Mouse (Mus musculus): ENCODE measurements around the gene Nudt8.

The Nudt8 gene

DNA sequence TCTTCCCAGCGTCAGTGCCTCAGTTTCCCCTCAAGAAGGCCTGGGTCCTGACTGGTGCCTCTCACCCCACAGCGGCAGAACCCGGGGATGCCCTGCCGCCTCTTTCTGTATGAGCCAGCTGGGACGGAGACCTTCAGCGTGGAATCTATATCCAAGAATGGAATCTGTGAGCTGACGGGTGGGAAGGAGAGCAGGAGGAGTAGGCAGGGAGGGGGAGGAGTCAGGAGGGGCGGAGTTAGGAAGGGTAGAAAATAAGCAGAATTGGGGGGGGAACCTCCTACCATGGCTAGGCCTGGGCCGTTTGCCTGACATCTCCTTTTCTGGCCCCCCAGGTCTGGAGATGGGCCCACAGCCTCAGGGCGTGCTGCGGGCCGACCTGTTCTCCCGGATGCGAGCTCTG, 12.3 kb upstream of the Nudt8 start:
- no peak for DNase-seq (ENCODE audit: low spot score)

DNA sequence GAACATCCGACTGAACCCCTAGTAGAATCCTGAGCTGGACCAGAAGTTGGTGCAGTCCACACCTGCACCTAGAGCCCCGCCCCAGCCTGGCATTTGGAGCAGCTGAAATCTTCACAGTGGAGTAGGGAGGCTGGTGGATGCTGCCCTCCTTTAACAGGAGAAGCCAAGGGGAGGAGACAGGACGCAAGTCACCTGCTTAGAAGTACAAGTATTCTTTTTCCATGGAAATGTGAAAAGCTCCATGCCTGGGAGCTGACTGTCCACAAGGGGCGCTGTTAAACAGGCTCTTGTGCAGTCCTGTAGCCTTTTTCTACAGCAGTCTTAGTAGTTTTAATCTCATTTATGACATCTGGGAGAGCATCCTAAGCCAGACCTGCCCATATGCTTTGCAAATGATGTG, 11.6 kb upstream of the Nudt8 start:
- DNase-seq (ENCODE audit: low spot score), result no peak

DNA sequence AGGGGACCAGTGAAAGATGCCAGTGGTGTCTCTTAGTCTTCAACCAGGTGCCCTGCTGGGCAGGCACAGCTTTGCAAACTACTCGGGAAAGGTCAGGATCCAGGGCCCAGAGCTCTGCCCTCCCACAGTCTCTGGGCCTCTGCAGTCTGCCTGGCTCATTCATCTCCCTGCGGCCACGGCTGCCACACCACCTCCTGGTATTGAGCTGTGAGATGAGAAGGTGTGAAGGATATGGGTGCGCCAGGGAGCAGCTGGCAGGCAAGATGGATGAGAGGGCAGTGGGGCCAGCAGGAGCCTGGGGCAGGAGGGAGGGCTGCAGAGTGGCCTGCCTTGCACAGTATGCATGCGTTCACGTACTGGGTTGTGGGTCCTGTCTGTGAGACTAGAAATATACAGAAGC, 9.6 kb upstream of the Nudt8 start:
- DNase-seq (ENCODE audit: low spot score), result no peak

DNA sequence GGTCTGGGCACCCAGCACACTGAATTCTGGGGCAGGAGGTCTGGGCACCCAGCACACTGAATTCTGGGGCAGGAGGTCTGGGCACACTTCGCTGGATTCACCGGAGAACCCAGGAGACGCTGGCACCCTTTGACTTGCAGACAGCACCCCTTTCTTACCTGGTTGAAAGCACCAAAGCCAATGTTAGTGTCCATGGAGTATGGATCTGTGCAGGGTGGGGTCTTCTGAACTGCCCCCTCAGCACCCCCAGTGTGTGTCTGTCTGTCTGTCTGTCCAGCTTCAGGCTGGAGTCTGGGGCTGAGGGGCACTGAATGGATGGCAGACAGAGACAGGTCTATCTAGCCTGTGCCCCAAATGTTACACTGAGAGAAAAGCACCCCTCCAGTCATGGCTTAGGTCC, 8.8 kb upstream of the Nudt8 start:
- no peak for DNase-seq (ENCODE audit: low spot score)

DNA sequence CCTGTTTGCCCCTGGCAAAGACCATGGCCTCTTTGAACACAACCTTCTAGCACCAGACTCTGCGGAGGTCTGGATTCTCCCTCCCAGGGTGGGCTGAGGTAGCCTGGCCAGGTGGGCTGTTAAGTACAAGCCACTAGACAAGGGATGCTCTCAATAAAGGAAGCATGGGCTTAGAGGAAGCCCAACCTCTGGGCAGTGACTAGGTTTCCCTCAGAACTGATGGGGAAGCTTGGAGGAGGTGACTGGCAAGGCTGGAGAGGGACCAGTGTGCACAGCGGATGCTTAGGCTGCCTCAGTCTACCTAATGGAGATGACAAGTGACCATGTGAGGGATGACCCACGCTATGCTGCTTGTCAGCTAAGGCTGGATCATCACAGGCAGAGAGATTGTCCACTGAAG, 8.4 kb upstream of the Nudt8 start:
- no peak for DNase-seq (ENCODE audit: low spot score)

DNA sequence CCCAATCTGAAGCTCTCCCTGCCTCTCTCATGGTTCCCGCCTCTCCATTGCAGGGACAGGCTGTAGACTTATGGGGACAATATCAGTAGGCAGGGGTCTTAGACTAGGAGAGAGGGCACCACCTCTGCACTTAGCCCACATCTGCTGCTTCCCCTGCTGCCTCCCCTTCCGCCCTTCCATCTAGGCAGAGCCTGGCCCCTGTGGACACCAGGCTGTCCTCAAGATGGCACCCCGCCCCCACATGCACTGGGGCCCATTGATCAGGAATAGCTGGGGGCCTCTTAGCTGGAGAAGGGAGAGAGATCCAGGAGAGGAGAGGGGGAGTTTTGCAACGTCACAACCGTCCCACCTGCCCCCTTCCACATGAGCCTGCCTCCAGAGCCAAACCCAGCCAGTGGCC, 8.0 kb upstream of the Nudt8 start, which contains the start of gene Tbx10:
Gene Tbx10 (plus strand): TSS at position 337 of the 400 bp plus-strand sequence.
- DNase-seq (ENCODE audit: low spot score), result no peak

DNA sequence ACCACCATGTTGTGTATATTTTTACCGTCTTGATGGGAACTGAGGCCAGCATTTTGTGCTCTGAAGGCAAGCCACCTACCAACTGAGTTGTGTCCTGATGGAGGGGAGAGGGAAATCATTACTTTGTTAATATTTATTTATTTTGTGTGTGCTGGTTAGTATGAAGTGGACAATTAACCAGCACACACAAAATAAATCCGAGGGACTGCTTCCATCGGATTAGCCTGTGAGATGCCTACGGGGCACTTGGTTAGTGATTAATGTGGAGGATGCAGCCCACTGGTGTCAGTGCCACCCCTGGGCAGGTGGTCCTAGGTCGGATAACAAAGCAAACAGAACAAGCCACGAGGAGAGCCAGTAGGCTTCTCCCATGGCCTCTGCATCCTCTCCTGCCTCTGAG, 5.4 kb upstream of the Nudt8 start:
- DNase-seq (ENCODE audit: low spot score), result no peak

DNA sequence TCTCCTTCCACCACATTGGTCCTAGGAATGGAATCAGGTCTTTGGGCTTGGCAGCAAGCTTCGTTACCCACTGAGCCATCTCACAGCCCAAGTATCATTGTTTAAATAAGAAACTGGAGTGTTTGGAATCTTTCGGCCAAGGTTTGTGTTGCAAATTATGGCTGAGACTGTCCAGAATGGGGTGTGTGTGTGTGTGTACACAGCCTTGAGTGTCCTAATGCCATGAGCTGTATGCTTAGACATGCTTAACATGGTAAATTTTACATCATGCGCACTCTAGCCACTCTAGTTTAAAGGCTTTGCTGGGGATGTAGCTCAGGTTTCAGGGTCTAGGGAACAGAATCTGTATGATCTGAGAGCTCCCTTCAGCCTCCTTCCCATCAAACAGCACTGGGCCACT, 4.9 kb upstream of the Nudt8 start:
- no peak for DNase-seq (ENCODE audit: low spot score)

DNA sequence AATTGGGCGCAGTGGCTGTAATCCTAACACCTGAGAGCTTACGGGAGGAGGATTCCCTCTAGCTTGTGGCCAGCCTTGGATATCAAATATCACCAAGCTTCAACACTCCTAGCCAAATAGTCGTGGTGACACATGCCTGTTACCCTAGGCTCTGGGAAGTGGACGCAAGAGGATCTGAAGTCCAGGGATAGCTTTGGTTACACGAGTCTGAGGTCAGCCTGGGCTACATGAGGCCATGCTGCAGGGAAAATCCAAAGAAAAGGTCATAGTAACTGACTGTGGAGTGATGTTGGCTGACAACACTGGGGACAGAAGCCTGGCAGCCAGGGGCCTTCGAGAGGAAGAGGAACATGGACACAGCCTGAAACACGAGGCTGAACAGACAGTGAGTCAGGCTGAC, 4.3 kb upstream of the Nudt8 start:
- DNase-seq (ENCODE audit: low spot score), result no peak

DNA sequence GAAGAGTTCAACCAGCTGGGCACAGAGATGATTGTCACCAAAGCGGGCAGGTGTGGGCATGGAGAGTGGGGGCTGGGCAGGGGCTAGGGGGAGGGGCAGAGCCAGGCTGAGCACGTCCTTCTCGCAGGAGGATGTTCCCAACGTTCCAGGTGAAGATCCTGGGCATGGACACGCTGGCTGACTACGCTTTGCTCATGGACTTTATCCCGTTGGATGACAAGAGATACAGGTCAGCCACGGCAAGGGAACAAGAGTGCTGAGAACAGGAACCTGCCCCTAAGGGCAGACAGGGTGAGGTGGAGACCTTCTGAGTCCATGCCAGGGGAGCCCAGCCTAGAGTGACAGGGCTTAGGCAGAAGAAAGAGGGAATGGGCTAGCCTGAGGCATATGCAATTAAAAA, 3.6 kb upstream of the Nudt8 start:
- DNase-seq (ENCODE audit: low spot score), result no peak

DNA sequence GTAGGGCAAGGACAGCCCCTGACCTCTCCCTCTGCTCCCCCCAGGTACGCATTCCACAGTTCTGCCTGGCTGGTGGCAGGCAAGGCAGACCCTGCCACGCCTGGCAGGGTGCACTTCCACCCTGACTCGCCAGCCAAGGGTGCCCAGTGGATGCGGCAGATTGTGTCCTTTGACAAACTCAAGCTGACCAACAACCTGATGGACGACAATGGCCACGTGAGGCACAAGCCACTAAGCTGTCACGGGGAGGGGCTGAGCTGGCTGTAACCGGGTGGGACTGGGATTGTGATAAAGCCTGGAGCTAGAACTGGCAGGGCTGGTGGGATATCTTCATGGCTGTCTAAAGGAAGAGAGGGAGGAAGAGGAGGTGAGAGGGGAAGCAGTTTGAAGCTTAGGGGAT, 3.1 kb upstream of the Nudt8 start:
- DNase-seq (ENCODE audit: low spot score), result no peak

DNA sequence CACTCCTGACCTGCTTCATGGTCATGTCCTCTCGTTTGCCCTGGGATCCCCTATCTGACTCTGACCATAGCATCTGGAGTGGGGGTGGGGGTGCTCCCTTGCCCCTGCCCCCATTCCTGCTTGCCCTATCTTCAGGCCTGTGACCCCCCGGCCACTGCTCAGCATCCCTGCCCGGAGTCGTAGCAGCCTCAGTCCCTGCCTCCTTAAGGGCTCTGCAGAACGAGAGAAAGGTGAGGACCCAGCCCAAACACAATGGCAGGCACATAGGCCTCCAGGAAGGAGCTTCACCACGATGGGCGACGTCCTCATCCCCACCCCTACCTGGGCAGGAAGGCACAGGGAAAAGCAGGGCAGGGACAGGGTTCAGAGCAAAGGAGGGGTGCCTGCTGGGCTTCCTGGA, 2.0 kb upstream of the Nudt8 start:
- DNase-seq (ENCODE audit: low spot score), result no peak

DNA sequence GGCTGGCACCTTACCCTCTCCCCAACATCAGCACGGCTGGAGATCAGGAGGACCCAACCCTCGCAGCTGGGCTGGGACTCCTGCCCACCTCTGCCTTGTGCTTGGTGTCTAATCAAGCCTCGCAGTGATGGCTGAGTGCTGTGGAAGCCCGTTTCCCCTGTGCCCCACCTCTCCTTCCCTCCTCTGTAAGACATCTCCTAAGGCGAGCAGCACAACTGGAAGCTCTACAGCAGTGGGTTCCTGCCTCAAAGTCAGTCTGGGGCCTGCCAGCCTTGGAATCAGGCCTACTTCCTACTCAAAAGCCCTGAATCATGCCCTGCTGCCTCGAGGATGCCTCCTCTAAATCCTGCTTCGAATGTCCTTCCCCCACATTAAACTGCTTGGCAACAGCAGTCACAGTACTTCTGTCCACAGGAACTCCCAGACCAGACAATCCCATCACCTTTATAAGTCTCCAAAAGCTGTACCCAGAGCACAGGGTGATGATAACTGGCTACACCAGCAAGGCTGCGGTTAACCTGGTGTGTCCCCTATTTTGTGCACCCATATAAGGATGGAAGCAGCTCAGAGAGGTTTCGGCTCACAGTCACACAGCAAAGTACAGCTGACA, 1.2 kb upstream of the Nudt8 start:
- DNase-seq (ENCODE audit: low spot score), result no peak

DNA sequence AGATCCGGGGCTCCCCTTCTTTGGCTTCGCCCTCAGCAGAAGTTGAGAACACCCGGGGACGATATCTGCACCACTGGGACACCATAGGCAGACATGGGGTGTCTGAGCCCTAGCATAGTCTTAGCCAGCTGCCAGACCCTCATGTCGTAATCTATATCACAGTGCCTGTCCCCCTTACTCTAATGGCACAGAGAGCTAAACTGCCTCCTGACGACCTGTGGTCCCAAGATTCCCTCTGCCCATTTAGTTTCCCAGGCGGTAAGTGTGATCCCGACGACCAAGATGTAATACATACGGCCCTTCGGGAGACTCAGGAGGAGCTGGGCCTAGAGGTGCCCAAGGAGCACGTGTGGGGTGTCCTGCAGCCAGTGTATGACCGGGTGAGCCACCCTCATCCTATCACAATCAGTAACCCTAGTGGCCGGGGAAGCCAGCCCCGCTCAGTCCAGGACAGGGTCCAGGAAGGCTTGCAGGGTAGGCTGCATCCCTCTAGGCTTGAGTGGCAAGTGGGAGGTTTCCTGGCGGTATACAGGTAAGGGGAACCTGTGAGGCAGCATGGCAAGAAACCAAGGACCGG, 657 bp downstream of the Nudt8 start:
- no peak for DNase-seq (ENCODE audit: low spot score)

DNA sequence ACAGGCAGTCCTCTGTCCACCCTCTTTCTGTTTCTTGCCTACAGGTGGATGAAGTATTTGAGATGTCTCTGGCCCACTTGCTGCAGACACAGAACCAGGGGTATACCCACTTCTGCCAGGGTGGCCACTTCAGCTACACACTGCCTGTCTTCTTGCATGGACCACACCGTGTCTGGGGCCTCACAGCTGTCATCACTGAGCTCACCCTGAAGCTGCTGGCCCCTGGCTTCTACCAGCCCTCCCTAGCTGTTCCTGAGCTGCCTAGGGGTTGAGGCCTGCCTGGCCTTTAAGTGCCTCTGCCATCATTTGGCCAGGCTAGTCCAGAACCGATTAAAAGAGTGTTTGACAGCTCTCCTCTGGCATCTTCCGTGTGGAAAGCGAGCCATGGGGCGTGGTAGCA, 1.4 kb downstream of the Nudt8 start:
- DNase-seq (ENCODE audit: low spot score), result no peak

DNA sequence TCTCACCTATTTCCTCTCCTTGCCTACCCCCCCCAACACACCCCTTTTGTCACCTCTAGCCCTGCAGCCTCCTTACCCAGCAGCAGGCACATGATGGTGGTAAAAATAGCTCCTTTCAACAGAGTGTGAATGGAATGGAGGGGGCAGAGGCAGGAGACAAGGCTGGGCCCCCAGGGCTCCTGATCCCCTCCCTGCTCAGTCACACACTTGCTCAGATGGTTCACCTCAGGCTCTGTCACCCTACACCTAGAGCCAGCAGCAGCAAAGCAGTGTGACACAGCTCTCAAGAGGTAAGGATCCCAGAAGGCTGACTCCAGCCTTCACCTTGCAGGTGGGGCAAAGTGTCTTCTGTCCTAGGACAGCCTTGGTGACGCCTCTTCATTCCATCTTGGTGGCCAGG, 2.7 kb downstream of the Nudt8 start, which contains the start of gene Doc2g:
Gene Doc2g (plus strand): TSS at position 202 of the 400 bp plus-strand sequence.
- no peak for DNase-seq (ENCODE audit: low spot score)

DNA sequence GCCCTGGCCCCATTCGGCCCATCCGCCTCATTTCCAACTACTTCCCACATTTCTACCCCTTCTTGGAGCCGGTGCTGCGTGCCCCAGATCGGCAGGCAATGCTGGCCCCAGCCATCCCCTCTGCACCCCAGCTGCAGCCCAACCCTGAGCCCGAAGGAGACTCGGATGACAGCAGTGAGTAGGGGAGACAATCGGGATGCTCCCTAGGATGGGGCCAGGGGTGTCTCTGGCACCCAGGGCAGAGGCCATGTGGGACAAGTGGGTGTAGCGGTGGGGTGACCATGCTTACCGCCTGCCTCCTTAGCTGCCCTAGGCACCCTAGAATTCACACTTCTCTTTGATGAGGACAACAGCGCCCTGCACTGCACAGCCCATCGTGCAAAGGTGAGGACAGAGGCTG, 3.3 kb downstream of the Nudt8 start:
- no peak for DNase-seq (ENCODE audit: low spot score)

DNA sequence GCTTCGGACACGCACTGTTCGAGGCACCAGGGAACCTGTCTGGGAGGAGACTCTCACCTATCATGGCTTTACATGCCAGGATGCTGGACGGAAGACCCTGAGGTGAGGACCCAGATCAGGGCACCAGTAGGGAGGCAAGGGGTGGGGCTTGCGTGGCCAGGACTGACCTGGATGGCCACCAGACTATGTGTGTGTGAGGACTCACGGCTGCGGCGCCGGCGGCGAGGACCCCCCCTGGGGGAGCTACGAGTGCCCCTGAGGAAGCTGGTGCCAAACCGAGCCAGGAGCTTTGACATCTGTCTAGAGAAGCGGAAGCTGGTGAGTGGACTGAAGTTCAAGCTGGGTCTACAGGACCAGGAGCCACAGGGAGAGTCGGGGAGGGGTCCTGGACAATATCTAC, 4.0 kb downstream of the Nudt8 start:
- DNase-seq (ENCODE audit: low spot score), result no peak

DNA sequence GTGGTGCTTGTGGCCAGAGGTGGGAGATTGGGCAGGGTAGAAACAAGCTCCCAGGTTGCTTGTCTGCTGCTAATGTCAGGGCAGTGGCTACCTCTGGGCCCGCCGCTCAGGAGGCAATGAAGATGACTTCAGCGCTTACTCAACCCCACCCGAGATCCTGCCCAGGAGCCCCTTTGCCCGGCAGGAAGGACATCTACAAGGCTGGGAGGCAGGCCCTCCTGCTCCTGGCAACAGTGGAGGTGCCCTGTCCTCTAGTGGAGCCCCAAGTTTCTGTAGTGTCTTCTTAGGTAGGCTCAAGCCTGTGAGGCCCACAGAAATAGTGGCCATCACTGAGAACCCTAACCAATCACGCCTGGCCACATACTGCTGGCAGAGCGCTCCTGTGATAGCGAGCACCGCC, 4.7 kb downstream of the Nudt8 start:
- DNase-seq (ENCODE audit: low spot score), result no peak

DNA sequence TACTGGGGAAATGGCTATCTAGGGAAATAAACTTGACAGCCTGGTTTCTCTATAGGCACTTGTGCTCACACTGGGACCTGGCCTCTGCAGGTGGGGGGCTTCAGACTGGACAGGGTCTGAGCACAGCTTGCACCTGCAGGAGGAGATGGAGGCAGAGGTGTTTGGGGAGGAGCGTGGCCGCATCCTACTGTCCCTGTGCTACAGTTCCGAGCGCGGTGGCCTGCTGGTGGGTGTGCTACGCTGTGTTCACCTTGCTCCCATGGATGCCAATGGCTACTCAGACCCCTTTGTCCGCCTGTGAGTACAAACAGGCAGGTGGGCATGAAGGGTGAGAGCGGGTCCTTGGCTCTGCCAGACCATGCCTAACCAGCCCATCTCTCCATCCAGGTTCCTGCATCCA, 5.6 kb downstream of the Nudt8 start:
- DNase-seq (ENCODE audit: low spot score), result no peak

DNA sequence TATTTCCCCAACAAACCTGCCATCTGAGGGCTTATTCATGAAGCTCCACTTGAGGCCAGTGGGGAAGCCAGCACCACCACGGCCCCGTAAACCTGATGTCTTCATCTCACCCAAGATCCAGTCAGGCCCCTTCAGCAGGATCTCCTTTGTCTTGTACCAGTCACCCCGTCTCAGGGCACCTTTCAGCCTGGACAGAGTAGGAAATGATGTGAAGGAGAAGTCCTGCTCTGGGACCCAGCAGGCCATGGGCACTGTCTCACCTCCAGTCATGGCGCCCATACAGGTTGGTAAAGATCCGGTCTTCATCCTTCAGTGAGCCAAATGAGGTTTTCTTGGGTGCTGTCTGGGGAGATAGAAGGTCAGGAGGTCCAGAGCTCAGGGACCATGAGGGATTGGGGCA, 10.7 kb downstream of the Nudt8 start:
- DNase-seq (ENCODE audit: low spot score), result no peak

DNA sequence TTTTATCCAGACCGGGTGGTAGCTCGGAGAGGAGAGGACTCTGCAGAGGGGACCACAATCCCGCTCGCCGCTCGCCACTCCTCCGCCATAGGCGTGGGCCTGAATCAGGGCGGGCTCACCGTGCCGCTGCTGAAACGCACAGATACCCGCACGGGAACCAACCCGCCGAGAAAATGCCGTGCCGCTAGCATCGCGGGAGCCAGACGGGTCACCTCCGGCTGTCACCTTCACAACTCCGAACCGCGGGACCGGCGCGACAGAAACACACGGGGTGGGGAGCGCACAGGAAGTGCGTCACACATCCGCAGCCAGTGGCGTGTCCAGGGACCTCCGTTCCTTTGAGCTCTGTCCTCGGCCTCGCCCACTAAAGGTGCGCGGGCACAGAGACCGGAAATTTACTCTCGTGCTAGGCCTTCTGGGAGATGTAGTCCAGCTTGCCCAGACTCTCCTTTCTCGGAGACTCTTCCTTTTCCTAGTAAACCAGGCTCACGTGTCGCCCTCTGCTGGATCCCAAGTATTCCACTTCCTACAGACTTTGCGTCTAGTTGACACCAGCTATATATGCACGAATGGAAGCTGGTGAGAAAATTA, 12.1 kb downstream of the Nudt8 start, which contains the start of gene Ndufv1:
Gene Ndufv1 (minus strand): TSS at position 375 of the 591 bp plus-strand sequence.
- peak; percentile 98 for DNase-seq (ENCODE audit: low spot score)

DNA sequence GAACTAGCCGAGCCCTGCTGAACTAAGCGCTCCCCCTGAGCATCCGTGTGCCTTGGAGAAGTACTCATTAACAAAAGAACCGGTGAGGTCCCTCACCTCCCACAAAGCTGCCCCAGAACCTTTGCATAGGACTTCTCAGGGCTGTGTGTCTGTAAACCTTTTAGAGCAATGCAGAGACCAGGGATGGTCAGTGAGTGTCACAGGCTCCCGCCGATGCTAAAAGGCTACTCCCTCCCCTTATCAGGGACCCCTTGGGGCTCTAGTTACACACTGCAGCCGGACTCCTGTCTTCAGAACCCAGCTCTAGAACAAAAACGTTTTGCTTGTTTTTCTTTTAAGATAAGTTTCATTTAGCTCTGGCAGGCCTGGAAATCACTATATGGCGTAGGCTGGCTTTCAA, 12.7 kb downstream of the Nudt8 start:
- DNase-seq (ENCODE audit: low spot score), result no peak

DNA sequence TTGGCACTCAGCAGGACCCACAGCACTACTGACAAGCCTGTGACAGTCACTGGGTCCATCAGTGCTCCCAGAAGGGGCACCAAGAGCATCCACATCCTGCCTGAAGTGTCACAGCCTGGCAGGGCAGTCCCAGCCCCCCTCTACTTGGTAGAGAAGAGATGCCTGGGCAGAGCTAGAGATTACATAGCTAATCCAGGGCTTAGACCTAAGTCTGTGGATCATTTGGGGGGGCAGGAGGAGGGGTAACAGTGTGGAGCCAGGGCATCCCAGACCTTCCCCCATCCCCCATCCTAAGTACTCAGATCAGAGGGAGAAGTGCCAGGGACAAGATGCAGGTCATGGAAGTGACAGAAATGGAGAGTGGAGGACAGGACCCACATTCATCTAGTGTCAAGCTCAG, 14.4 kb downstream of the Nudt8 start:
- DNase-seq (ENCODE audit: low spot score), result no peak
